Mouse (Mus musculus): ENCODE data around the gene Ehd4.
A peak's percentile ranks its signal among the peaks of the same experiment; 100 is the strongest.

Gene Ehd4

DNA sequence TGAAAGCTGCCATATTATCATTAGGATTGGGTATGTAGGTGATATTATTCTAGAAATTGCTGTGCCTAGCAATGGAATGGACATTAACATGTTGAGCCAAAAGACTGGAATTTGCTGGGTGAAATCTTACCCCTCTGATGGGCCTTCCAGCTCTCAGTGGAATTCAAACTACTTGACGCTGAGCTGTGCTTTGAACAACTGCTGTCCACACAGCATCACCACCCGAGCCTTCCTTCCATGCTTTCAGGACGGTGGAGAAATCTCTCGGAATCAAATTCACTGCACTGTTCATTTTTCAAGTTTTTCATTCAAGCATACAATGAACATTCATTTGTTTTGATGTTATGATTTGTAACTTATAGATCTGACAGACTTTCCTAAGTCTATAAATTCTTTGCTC, 10.0 kb downstream of the Ehd4 start:
- no peak for DNase-seq (ENCODE audit: low spot score in 2 of 2)

DNA sequence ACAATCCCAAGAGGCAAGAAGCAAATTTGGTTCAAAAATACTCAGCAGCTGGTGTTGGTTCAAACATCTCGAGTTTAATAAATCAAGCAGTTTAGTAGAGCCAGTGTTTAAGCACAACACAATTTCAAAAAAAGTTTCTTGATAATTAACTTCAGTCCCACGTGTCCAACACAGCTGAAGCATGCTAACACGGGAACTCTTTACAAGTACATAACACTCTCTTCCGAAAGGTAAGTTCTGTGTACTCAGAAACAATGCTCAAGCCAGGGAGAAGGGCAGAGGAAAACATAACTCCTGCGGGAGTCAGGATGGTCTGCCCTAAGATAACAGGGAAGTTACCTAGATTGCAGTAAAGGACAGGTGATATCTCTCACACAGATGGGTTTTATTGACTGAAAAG, 12.1 kb downstream of the Ehd4 start:
- no peak for DNase-seq (ENCODE audit: low spot score in 2 of 2)

DNA sequence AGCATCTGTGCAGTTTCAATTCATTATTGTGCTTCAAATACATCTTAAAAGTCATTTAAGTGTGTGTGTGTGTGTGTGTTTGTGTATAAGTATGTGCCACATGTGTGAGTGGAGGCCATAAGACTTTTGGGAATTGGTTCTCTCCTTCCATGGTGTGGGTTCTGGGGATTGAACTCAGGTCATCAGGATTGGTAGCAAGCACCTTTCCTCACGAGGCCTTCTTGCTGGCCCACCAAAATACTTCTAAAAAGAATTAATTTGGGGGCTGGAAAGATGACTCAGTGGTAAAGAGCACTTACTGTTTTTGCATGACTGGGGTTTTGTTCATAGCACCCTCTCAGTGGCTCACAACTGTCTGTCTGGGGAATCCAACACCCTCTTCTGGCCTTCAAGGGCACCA, 12.7 kb downstream of the Ehd4 start:
- DNase-seq (ENCODE audit: low spot score in 2 of 2) = no peak

DNA sequence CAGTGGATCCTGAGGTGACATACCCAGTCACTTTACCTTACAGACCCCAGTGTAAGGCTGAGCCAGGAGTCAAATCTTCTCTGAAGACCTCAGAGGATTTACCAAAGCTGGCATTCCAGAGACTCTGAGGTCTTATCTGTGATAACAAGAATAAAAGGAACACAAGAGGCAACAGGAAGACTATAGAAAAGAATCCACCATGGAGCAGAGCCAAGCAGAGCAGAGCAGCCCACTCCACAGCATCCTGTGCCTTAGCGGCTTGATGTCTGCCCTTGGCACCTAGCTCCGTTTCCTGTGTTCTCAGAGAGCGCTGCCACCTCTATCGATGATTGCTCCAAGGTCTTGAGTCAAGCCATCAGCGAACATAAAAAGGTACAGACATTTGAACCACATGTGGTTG, 14.1 kb downstream of the Ehd4 start:
- no peak for DNase-seq (ENCODE audit: low spot score in 2 of 2)

DNA sequence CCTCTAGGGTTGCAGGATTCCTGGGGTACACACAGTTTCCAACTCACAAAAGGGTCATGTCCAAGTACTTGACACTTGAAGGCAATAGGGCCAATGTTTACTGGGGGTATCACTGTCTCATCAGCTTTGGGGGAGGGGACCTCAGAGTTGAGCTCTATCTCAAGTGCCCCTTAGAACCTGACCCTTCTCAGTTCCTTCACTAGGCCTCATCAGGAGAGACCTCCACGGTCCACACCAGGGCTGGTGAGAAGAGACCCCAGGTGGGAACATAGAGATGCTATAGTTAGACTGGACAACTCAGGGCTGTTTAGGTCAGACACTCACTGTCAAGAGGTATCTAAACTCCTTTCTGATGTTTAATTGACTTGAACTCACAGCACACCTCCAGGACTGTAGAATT, 15.3 kb downstream of the Ehd4 start:
- no peak for DNase-seq (ENCODE audit: low spot score in 2 of 2)

DNA sequence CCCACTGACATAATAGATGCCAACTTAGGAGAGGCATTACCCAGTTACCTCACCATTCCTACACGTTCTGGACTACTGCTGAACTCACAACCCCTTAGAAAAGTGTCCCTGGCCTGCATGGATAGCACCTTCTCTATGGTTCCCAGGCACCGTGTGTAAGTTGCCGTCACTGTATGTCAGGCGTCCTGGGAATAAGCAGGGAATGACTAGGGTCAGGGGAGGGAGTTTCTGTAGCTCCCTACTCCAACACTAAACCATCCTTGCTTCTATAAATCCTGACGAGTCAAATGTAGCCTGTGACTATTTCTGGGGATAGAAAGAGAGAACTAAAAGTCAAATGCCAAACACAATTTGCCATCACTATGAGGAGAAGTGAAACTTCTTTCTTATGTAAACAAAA, 17.1 kb downstream of the Ehd4 start:
- no peak for DNase-seq (ENCODE audit: low spot score in 2 of 2)

DNA sequence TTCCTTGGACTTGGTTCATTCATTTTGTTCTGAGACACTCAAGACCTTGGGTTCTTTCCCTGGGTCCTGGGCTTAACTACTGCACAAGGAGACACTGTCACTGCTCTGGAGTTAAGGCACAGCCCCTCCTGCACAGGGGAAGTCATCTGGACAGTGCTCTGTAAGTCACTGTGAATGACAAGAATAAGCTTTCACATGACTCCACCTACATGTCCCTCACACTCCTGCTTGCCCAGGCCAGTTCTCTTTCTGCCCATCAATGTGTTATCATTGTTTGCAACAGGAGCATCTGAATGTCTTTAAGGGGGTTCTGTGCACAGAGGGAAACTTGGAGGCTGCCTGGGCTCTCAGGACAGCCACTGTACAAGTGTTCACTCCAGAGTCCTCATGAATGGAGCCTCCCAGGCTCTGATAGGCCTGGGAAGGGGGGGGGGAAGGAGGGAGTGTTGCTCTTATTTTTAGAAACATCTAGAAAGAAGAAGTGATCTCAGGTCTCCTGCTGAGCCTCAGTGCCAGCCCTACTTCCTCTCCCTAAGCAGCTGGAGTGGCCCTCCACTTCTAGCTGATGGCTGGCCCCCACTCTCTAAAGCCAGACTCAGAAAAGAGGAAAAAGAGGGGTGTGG, 19.8 kb downstream of the Ehd4 start:
- DNase-seq (ENCODE audit: low spot score in 2 of 2) = peak in 1 of 2 experiments; percentile 27

DNA sequence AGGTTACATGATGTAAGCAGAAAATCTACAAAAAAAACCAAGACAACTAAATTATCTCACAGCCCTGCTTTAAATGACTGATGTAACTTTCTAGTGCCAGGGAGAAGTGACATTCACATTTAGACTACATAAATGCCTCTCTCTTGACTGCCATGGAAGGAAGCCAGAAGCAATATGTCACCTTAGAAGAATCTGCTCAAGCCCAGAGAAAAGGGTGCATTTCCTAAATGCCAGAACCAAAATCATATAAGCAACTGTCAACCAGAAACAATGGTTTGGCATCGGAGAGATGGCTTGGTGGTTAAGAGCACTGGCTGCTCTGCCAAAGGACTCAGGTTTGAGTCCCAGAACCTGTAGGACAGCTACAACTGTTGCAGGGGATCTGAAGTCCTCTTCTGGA, 22.5 kb downstream of the Ehd4 start:
- DNase-seq (ENCODE audit: low spot score in 2 of 2) = no peak

DNA sequence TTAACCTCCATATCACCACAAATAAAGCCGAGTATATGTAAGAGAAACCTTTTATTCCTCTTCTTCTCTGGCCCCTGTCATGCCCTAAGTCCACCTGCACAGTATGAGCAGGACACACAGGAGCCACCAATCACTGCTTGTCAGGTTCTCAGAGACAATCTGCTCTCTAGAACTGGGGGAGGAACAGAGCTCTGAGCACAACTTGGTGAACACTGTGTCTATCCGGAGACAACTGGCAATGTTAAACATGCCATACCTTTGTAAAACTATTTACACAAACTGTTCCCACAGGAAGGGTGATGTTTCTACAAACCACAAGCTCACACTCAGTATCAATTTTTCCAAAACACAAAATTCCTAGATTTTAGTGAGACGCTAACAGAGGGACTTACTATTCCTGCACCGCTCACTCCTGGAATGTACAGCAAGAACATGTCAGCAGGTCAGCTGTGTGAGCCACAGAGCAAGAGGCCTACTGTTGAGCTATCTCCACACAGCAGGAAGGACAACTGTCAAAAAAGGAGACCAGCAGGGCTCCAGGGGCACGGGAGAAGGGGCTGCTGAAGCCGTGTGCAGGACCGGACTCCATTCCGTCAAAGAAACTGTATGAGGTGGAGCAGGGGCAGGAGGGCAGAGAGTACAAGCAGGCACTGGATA, 25.0 kb downstream of the Ehd4 start:
- DNase-seq (ENCODE audit: low spot score in 2 of 2) = no peak

DNA sequence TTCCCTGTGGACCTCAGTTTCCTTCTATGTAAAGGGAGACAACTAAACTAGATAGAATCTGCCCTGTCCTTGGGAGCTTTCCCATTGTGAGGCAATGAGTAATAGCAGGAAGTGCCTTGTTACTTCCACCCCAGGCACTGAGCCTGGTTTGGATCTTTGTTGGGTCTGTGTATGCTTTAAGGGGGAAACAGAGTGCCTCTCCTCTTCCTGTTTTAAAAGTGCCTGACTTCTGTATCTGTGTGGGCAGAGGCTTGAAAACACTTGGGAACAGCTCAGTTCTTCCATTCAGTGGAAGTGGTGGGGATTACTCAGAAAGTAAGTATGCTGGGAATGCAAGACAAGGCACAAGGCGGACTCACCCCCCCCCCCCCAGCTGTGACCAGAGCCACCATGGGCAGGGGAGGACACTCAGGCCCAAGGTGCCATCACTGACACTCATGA, 25.8 kb downstream of the Ehd4 start:
- no peak for DNase-seq (ENCODE audit: low spot score in 2 of 2)

DNA sequence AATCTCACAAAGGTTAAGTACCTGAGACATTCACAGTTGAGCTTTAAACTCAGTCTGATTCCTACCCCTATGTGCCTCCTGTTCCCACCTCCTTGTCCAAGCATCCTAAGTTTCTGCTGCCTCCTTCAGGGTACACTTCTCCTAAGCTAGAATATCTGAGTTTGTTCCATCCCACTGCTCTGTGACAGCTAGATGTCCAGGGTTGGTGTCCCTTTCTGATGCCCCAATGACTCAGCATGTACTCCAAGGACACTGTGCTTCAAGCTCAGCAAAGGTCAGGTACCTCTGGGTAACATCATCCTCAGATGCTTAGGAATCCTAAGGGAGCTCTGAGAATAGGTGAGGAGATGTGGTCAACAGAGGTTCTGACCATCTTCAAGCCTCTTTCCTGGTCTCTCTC, 26.4 kb downstream of the Ehd4 start:
- no peak for DNase-seq (ENCODE audit: low spot score in 2 of 2)

DNA sequence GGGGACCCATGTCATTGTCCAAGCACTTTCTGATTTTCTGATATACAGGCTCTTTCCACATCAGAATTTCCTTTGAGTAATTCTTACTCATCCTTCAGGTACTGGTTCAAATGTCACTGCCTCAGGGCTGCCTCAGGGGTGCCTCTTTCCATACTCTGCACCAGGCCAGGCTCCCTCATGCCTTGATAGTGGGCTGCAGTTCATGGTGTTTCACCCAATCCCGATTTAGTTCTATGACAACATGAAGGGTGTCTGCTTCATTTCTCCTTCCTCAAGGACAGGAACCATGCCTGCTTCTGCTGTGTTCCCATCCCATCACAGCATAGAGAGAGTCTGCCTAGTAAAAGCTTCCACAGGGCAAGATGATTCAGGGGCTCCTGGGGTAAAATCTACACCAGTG, 27.5 kb downstream of the Ehd4 start:
- DNase-seq (ENCODE audit: low spot score in 2 of 2) = no peak

DNA sequence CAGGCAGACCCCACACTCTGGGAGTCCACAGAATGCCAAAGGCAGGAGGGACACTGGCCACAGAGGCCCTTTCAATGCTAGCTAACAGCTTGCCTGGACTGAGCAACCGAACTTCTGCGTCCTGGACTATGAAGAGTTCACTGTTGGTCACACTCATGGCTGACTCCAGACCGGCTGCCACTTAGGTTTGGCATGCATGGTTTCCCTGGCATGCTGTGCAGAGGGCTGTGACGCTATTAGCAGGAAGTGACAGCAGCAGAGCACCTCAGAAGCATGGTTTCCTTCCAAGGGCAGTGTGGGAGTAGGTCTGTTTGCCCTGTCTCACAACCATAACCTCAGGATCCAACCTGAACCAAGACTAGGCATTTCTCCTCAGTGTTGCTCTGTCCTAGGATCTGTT, 28.0 kb downstream of the Ehd4 start:
- no peak for DNase-seq (ENCODE audit: low spot score in 2 of 2)

DNA sequence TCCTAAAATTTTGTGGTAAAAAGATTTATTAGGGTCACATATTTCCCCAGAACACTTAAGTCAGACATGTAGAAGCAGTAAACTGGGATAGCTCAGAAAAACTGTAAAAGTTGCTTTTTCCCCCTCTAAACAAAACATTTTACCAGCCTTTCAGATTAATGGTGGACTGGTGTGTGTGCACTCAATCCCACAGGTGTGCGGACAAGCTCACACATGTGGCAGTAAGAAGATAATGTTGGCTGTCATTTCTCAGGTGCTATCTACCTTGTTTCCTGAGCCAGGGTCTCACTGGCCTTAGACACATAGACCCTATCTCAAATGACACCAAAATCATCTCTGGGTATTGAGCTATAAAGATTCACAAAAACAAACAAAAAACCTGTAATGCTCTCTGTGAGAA, 28.9 kb downstream of the Ehd4 start:
- no peak for DNase-seq (ENCODE audit: low spot score in 2 of 2)

DNA sequence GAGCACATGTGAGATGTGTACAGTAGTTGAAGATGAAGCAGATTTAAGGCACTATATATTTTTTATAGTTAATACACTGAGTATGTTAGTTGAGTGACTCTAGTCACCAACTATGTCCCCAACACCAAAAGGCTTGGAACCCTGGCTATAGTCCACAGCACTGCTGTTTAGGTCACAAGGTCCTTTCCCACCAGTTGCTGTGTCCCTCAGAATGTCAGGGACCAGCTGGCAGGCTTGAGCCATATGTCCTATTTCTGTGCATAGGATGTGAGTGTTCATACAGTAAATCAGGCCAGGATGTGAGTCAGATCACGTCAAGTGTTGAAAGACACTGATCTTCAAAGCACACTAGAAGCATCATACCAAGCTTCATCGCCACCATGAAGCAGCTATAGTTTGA, 29.5 kb downstream of the Ehd4 start:
- DNase-seq (ENCODE audit: low spot score in 2 of 2) = no peak

DNA sequence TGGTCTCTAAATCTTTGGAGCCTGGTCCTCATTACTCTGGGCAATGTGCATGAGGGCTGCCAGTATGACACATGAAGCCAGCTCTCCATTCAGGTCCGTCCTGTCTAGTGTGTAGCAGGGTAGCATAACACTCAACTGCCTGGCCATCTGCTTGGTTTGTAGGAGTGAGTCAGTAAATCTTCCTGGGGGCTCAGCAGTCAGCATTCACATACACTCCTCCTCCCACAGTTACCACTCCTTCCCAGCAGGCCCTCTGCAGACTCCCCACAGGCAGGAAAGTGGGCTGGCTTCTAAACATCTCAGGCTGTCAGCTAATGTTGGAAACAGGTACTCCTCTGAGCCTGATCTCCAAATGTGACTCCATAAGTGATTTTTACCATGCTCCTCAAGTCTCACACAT, 30.3 kb downstream of the Ehd4 start:
- no peak for DNase-seq (ENCODE audit: low spot score in 2 of 2)

DNA sequence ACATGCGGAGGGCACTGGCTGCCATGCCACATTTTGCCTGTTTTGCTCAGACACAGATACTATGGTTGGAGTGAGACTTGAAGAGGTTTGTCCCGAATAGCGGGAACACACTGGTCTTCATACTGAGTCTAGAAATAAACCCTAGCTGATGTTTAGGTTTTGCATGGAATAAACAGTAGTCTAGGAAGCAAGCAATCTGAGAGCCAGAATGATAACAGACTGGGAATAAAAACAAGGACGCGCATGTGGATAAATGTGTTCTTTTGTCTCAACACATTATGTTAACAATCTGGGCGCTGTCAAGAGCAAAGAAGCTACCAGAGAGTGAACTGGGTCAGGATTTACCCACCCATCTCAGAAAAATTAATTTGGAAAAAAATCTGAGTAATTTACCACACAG, 31.4 kb downstream of the Ehd4 start:
- DNase-seq (ENCODE audit: low spot score in 2 of 2) = no peak

DNA sequence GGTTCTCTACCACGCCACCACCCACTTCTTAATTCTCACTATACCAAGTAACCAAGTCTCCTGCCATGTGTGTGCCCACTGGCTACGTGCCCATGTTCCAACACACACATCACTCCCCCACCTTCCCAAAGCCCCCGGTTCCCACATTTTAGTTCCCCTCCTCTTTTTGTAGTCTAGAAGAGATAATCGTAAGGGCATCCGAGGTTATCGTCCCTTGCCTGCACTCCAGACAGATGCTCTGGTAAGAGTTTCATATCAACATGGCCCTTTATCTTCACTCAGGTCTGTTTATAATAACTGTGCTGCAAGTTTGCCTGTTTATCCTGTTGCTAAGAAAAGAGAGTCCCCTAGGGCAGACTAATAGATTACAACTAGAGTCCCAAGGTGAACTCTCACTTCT, 37.1 kb downstream of the Ehd4 start:
- DNase-seq (ENCODE audit: low spot score in 2 of 2) = no peak

DNA sequence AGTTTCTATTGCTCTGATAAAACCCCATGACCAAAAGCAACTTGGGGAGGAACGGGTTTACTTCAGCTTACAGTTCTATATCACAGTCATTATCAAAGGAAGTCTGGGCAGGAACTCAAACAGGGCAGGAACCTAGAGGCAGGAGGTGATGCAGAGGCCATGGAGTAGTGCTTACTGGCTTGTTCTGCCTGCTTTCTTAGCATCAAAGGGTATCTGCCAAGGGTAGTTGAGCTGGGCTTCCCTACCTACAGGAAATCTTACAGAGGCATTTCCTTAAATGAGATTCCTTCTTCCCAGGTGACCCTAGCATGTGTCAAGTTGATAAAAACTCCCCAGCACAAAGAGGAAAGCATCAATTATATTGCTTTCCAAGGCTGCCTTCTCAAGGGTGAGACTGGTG, 38.0 kb downstream of the Ehd4 start:
- DNase-seq (ENCODE audit: low spot score in 2 of 2) = no peak

DNA sequence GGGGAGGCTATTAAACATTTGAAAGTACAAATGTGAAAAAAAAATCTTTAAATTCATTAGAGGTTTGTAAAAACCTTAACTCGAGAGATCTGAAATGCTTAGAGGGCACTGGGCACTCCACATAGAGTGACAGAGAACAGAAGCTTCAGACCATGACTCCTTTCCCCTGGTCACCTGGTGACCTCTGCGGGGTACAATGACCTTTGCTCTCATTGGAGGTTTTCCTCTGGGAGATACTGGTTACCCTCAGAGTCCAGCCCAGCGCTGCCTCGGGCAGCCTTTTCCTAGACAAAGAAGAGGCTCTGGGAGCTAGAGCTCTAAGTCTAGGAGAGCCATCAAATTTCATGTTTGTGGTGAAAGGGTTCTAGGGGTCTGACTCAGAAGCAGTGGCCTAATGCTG, 39.4 kb downstream of the Ehd4 start:
- no peak for DNase-seq (ENCODE audit: low spot score in 2 of 2)

DNA sequence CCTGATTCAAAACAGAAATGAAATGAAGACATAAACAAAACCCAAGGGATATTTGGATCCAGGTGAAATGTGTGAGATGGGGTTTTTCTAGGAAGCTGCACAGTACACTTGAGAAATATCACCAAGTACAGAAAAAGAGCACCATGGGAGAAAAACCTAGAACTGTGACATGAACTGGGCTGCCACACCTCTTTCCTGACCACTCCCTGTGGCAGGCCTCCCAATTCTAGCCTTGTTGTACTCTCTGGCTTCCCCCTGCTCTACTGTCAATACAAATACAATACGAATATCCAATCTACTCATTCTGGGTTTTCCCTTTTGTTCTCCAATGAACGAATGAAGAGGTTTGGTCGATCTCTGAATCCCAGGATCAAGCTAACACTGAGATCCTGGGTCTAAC, 40.4 kb downstream of the Ehd4 start:
- DNase-seq (ENCODE audit: low spot score in 2 of 2) = no peak

DNA sequence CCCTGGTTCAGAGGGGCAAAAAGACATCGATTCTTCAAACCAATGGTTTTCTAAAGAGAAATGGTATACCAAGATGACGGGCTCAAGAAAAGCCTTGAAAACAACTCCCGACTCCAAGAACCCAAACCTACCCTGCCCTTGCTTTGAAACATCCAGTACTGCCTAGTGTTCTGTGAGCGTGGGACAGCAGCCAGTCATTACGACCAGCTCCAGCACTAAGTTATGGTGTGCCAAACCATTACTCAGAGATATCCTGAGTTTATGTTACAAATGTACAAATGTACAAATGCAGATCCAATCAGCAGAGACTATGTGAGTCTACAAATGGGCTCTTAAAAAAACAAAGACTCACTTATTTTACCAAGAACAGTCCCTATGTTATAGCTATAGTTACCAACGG, 40.9 kb downstream of the Ehd4 start:
- DNase-seq (ENCODE audit: low spot score in 2 of 2) = no peak

DNA sequence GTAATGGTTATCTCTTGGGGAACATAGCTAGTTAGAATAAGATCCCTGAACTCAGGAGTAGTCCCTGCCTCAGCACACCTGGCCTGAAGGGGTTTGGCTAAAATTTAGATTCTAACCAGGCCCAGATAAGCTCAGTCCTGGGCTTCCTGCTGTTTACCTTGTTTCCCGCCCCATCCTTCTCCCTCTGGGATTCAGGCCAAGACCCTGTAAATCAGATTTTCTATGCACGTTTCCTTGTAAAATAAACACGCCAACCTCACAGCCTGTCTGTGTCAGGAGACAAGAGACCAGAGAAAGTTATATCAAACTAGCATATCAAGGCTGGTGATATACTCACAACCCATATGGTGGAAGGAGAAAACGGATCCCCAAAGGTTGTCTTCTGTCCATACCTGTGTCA, 42.8 kb downstream of the Ehd4 start:
- DNase-seq (ENCODE audit: low spot score in 2 of 2) = no peak

DNA sequence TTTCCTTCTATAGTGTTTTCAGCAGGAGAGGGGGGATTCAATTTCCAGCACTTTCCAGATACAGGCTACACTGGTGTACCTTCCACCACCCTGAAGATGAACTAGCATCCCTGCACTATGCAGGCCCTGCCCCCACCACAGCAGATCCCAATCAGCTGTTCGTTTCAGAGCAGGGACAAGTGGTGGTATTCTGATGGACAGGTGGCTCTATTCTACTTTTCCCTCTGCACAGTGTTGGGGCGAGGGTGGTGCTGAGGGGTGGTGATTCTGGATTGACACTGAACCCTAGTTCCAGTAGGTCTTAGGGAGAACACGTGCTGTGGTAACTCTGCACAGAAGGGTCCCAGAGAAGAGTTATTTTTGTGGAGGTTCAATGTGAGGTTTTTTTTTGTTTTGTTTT, 43.2 kb downstream of the Ehd4 start:
- no peak for DNase-seq (ENCODE audit: low spot score in 2 of 2)

Data from natural killer cell, adult 2 months (primary cell).